Mouse (Mus musculus) neural tube, embryonic 15.5 days (tissue): Measurements from ENCODE around the gene Ppp1r3e. TPM values are rescaled to one million over a fixed set of nuclear protein-coding genes. Genes with fewer than 3 reads are reported as not detected.
A peak's percentile ranks its signal among the peaks of the same experiment; 100 is the strongest.

ENCODE experiments used
- ATAC-seq: fragments of 200-750 bp; cut with Nextera tagmentation; 2 replicates; pipeline ENCODE4 v1.8.0; 2017; ENCODE audit warnings: mild to moderate bottlenecking, moderate TSS enrichment, moderate library complexity; ENCODE audit not compliant: low FRiP score
- H3K27ac ChIP-seq: fragments of 300-500 bp; sonication (generic); replicated peaks from 2 replicates; pipeline ENCODE4 v1.5.1; 2015; ENCODE audit warnings: mild to moderate bottlenecking, inconsistent platforms
- H3K27me3 ChIP-seq: fragments of 300-500 bp; sonication (generic); replicated peaks from 2 replicates; pipeline ENCODE4 v1.6.1; 2015; ENCODE audit warnings: inconsistent platforms
- H3K36me3 ChIP-seq: fragments of 300-500 bp; sonication (generic); 2 replicates; pipeline ENCODE4 v1.6.1; 2015; ENCODE audit warnings: inconsistent platforms
- H3K4me1 ChIP-seq: fragments of 300-500 bp; sonication (generic); 2 replicates; pipeline ENCODE4 v1.6.1; 2015; ENCODE audit warnings: inconsistent platforms
- H3K4me2 ChIP-seq: fragments of 300-500 bp; sonication (generic); 2 replicates; pipeline ENCODE4 v1.6.1; 2015; ENCODE audit warnings: inconsistent platforms, mild to moderate bottlenecking, moderate library complexity
- H3K4me3 ChIP-seq: fragments of 300-500 bp; sonication (generic); replicated peaks from 2 replicates; pipeline ENCODE4 v1.5.1; 2015; ENCODE audit warnings: mild to moderate bottlenecking, inconsistent platforms
- H3K9ac ChIP-seq: fragments of 300-500 bp; sonication (generic); replicated peaks from 2 replicates; pipeline ENCODE4 v1.6.1; 2015; ENCODE audit warnings: mild to moderate bottlenecking, inconsistent platforms
- H3K9me3 ChIP-seq: fragments of 300-500 bp; sonication (generic); replicated peaks from 2 replicates; pipeline ENCODE4 v1.6.1; 2016; ENCODE audit warnings: inconsistent platforms
- whole genome bisulfite sequencing: fragments of 180-500 bp; shearing (Covaris S2); methylation state at CpG from one replicate; pipeline ENCODE4 v1.1.7; 2015; ENCODE audit warnings: mixed read lengths; 5-methylcytosine and 5-hydroxymethylcytosine counted together
- polyA plus RNA-seq: library from polyadenylated mRNA; unstranded; fragments of >200 nt; fragmentation: Nextera tagmentation; extraction: Ambion mirVana; gene quantifications from 2 replicates; pipeline ENCODE4 v1.2.1, GENCODE M21; 2015

Gene Ppp1r3e
- polyA plus RNA-seq, 1 experiment from 2014 or later, result 4.0 TPM

DNA sequence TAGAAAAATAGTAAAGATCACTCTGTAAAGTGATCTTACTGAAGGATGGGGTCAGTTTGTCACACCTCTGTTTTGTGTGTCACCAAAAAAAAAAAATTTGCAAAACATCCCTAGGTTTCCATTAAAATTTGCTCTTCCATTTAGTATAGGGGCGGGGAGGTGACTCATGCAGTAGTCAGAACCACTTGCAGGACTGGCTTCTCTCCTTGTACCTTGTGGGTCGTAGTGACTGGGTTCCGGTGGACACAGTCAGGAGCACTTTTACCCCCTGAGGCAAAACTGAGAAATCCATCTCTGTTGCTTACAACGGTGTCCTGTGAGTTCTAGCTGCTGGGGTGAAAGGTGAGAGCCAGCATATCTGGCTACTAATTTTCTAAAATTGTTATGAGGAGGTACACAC is 26.3 kb upstream of the Ppp1r3e start:
- H3K9me3 ChIP-seq, result no peaks in the 10 kb centered on the region
- no peaks in the 10 kb centered on the region for H3K27me3 ChIP-seq
- H3K36me3 ChIP-seq, result peaks cover 35% of the 10 kb centered on the region
- H3K27ac ChIP-seq, result no peak overlapping the region
- H3K4me2 ChIP-seq, result no peak overlapping the region
- no peak overlapping the region for H3K4me3 ChIP-seq
- WGBS, result 93% methylated on average over 4 of the region's 4 CpGs
- H3K4me1 ChIP-seq, result peaks cover 17% of the 10 kb centered on the region
- H3K9ac ChIP-seq, result no peak overlapping the region
- no peak for ATAC-seq

DNA sequence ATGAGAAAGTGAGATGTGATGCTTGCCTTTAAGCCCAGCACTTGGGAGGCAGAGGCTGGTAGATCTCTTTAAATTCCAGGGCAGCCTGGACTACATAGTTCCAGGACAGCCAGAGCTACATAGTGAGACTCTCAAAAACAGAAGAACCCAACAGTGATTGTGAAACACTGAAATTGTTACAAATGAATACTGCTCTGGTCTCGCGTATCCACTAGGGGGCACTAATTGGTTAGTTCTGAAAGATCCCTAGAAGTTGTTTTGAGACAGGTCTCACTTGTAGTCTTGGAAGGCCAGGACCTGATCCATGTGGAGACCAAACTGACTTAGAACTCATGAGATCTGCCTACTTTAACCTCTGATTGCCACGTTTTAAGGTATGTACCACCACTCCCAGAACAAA is 23.0 kb upstream of the Ppp1r3e start:
- no peak overlapping the region for H3K9ac ChIP-seq

DNA sequence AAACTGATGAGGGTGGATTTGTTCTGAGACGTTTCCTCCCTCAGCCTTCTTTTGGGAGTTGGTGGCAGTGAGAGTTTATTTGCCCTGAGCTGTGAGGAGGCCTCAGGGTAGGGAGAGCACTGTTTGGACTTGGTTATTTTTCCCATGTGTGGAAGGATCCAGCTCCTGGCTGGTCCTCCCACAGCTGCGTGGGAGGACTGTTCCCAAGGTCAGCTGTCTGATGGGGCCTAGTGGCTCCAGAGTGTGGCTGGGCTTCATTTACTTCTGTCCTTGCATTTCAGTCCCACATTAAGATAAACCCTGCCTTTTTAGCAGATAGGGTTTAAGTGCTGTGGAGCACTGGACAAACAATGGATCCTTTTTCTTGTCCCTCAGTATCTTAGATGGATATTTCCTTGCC is 20.1 kb upstream of the Ppp1r3e start:
- H3K4me2 ChIP-seq, result no peak overlapping the region
- H3K9me3 ChIP-seq, result no peaks in the 10 kb centered on the region
- H3K36me3 ChIP-seq, result peaks cover 31% of the 10 kb centered on the region
- H3K4me3 ChIP-seq, result no peak overlapping the region
- H3K9ac ChIP-seq, result 0 out of 2 replicates have a peak overlapping the region, but pooled peaks have one; percentile 6
- no peak overlapping the region for H3K27ac ChIP-seq
- ATAC-seq, result no peak
- peaks cover 28% of the 10 kb centered on the region for H3K4me1 ChIP-seq
- WGBS, result 74% methylated on average over 2 of the region's 2 CpGs
- H3K27me3 ChIP-seq, result no peaks in the 10 kb centered on the region

More for the DNA sequence above, 23.0 kb upstream of the Ppp1r3e start:
- peaks cover 18% of the 10 kb centered on the region for H3K4me1 ChIP-seq
- no peaks in the 10 kb centered on the region for H3K9me3 ChIP-seq
- H3K4me3 ChIP-seq, result no peak overlapping the region
- ATAC-seq, result peak; percentile 33; the same call in 1 of the 2 replicates
- peaks cover 36% of the 10 kb centered on the region for H3K36me3 ChIP-seq
- WGBS, result under 1% methylated on average over 3 of the region's 3 CpGs
- H3K27ac ChIP-seq, result peak overlapping the region; percentile 46; the same call in 1 of the 2 replicates
- H3K27me3 ChIP-seq, result no peaks in the 10 kb centered on the region
- H3K4me2 ChIP-seq, result no peak overlapping the region

DNA sequence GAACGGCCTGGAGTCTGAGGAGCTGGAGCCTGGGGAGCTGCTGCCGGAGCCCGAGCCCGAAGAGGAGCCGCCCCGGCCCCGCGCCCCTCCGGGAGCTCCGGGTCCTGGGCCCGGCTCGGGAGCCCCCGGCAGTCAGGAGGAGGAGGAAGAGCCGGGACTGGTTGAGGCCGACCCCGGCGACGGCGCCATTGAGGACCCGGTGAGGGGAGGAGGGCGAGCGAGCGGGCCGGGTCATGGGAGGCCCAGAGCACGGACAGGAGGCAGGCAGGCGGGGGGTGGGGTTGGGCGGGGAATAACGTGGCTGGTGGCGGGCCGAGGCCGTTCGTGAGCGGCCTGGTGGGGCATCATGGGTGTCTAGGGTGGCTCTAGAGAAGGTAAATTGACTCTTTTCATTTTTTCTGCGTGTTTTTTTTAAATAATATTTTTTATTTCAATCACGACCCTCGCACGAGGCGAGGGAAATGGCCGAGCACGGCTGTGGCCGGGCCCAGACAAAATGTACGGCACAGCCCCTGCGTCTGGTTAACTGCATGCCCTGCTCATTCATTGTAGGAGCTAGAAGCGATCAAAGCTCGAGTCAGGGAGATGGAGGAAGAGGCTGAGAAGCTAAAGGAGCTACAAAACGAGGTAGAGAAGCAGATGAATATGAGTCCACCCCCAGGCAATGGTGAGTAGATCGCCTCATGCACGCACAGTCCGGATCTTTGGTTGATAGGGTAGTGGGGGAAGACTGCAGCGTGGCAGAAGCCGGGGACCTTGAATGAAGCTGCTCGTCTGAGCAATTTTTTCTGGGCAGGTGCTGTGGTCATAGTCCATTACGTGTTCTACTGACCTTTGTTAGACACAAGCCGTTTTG is 17.2 kb upstream of the Ppp1r3e start:
- peak; percentile 63 for ATAC-seq

DNA sequence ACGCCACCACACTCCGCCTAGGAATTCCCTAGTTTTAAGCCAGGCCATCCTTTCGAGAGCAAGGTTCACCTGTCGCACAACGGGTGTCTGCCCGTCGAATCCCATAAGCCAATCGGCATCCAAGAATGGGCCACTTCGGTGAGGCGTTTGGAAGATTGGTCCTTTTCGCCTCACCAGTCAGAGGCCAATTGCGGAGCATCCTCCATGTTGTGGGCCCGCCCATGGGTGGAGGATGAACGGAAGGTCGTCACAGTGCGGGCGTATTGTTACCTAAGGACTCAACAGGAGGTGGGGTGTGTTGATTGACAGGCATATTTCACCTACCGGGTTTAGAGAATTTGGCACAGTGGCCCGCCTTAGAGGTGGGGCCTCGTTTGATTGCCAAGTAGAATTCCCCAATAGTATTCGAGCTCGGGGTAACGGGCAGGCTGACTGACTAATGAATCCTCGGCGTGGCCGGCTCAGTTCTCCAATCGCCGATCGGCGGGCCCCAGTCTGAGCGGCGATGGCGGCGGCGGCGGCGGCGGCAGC is 16.4 kb upstream of the Ppp1r3e start:
- Histone ChIP-seq H3K4me1 (peaks cover 24% of the 10 kb centered on the region), H3K27ac (peak overlapping the region; percentile 97), H3K4me2 (peak overlapping the region; percentile 56), H3K27me3 (no peaks in the 10 kb centered on the region), H3K36me3 (peaks cover 28% of the 10 kb centered on the region), H3K4me3 (peak overlapping the region; percentile 87), H3K9me3 (no peaks in the 10 kb centered on the region), H3K9ac (peak overlapping the region; percentile 99)
- under 1% methylated on average over 38 of the region's 38 CpGs for WGBS
- ATAC-seq, result peak; percentile 97

More for the DNA sequence above, 17.2 kb upstream of the Ppp1r3e start:
- WGBS, result under 1% methylated on average over 51 of the region's 54 CpGs
- Histone ChIP-seq H3K9me3 (no peaks in the 10 kb centered on the region), H3K9ac (peak overlapping the region; percentile 99), H3K36me3 (peaks cover 31% of the 10 kb centered on the region), H3K4me3 (peak overlapping the region; percentile 87), H3K4me2 (peak overlapping the region; percentile 68), H3K27me3 (no peaks in the 10 kb centered on the region), H3K27ac (peak overlapping the region; percentile 97), H3K4me1 (peaks cover 24% of the 10 kb centered on the region)

DNA sequence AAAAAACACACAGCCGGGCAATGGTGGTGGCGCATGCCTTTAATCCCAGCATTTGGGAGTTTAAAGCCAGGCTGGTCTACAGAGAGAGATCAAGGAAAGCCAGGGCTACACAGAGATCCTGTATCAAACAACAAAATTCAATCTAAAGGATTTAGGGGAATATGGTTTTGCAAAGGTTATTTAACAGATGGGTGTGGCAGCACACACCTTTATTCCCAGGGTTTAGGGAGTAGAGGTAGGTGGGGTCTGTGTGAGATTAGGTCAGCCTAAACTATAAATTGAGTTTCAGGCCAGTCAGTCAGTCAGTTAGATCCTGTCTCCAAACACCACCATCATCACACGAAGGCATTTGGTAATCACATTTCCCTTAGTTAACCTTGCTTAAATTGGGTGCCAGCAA is 14.8 kb upstream of the Ppp1r3e start, which contains the start of gene Pabpn1:
Gene Pabpn1 (plus strand): TSS at position 301 of the 400 bp plus-strand sequence.
- peak within 1 kb of the TSS; percentile 56 for H3K4me2 ChIP-seq
- H3K36me3 ChIP-seq, result peaks cover 14% of the 10 kb centered on the region
- peak within 1 kb of the TSS; percentile 51 for H3K9ac ChIP-seq
- WGBS, result 94% methylated on average over 3 of the region's 3 CpGs
- peaks cover 22% of the 10 kb centered on the region for H3K4me1 ChIP-seq
- H3K9me3 ChIP-seq, result no peaks in the 10 kb centered on the region
- peak within 1 kb of the TSS; percentile 87 for H3K4me3 ChIP-seq
- H3K27me3 ChIP-seq, result no peaks in the 10 kb centered on the region
- ATAC-seq, result no peak
- H3K27ac ChIP-seq, result peak within 1 kb of the TSS; percentile 91

DNA sequence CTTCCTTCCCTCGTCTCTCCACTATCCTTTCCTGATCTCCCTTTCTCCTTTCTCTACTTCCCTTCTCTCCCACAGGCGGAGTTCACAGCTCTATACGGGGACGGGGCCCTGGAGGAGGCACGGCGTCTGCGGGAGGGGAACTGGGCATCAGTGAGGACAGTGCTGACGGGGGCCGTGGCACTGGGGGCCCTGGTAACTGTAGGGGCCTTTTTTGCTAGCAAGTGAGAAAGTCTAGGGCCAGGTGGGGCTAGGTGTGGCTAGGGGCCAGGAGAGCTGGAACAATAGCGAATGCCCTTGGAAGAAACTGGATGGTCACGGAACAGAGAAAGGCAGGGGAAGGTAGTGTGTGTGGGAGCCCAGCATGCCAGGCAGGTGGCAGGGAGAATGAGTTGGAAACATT is 8.0 kb upstream of the Ppp1r3e start:
- Histone ChIP-seq H3K36me3 (peaks cover 12% of the 10 kb centered on the region; the same call in 1 of the 2 replicates), H3K27ac (no peak overlapping the region), H3K9me3 (no peaks in the 10 kb centered on the region), H3K27me3 (no peaks in the 10 kb centered on the region), H3K4me1 (peaks cover 31% of the 10 kb centered on the region), H3K4me3 (0 out of 2 replicates have a peak overlapping the region, but pooled peaks have one; percentile 1), H3K4me2 (peak overlapping the region; percentile 68), H3K9ac (no peak overlapping the region)
- ATAC-seq, result no peak
- WGBS, result 92% methylated on average over 11 of the region's 11 CpGs

DNA sequence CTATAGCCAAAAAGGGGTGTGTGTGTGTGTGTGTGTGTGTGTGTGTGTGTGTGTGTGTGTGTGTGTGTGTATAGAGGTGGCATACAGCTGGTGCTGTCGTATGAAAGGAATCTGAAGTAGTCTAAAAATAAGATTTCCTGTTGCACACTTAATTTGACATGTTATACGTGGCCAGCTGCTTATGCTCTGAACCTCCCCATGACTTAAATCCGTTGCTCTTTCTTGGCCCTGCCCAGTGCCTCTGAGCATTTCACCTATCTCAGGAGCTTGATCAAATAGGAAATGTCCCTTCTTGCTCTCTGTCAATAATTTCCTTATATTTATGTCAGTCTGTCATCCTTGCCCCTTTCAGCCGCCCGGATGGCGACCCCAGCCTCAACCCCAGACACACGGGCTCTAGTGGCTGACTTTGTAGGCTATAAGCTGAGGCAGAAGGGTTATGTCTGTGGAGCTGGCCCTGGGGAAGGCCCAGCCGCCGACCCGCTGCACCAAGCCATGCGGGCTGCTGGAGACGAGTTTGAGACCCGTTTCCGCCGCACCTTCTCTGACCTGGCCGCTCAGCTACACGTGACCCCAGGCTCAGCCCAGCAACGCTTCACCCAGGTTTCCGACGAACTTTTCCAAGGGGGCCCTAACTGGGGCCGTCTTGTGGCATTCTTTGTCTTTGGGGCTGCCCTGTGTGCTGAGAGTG is 6.8 kb upstream of the Ppp1r3e start:
- peak overlapping the region; percentile 93 for H3K27ac ChIP-seq
- peak overlapping the region; percentile 85 for H3K9ac ChIP-seq
- peak overlapping the region; percentile 73 for H3K4me3 ChIP-seq
- H3K4me2 ChIP-seq, result peak overlapping the region; percentile 68
- H3K9me3 ChIP-seq, result no peaks in the 10 kb centered on the region
- peaks cover 12% of the 10 kb centered on the region; the same call in 1 of the 2 replicates for H3K36me3 ChIP-seq
- no peaks in the 10 kb centered on the region for H3K27me3 ChIP-seq
- H3K4me1 ChIP-seq, result peaks cover 31% of the 10 kb centered on the region
- no peak for ATAC-seq
- 35% methylated on average over 21 of the region's 21 CpGs for WGBS

DNA sequence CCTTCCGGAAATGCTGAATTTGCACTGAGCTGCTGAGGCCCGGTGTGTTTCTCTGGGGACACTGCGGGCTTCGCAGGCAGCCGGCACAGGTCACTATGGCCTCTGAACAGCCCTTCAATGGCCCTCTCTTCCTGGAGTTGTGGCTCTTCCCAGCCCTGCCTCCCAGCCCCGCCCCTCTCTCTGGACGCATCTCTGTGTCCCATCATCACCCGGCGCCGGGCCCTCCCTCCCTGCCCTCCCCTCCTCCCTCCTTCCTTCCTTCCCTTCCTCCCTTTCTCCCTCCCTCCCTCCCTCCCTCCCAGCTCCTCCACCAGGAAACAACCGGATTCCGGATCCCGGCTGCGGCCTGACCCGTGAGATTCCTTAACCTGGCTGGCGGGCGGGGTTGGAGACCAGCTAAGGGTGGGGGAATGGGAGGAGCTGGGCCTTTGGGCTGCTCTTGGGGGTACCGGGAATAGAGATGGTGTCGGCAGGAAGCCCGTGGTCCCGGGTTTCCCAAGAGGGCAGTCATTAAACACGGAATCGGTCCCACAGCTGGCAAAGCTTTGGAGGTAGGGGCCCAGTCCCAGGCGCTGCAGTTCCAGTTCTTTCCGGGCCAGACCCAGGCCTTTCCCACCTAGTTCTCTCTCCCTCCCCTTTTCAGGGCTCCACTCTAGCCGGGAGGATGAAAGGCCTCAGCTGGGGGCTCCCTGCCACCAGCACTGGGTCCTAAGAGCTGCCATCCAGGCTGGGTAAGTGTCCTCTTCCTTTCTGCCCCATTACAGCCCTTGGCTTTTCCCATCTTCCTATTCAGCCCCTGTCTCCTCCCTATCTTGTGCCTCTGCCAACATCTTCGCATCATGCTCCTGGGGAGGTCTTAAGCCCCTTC is 6.0 kb upstream of the Ppp1r3e start, which contains the start of the genes Bcl2l2 and Gm20521:
Gene Bcl2l2 (plus strand): TSS at position 224 of the 868 bp plus-strand sequence.
Gene Gm20521 (plus strand): TSS at position 288 of the 868 bp plus-strand sequence.
- H3K4me3 ChIP-seq, result peak within 1 kb of the TSS; percentile 73
- peaks cover 12% of the 10 kb centered on the region; the same call in 1 of the 2 replicates for H3K36me3 ChIP-seq
- H3K4me1 ChIP-seq, result peaks cover 31% of the 10 kb centered on the region
- H3K4me2 ChIP-seq, result peak within 1 kb of the TSS; percentile 68
- WGBS, result 1% methylated on average over 27 of the region's 27 CpGs
- peak within 1 kb of the TSS; percentile 93 for H3K27ac ChIP-seq
- no peaks in the 10 kb centered on the region; the same call in 1 of the 2 replicates for H3K27me3 ChIP-seq
- H3K9ac ChIP-seq, result peak within 1 kb of the TSS; percentile 85
- ATAC-seq, result peak; percentile 90
- no peaks in the 10 kb centered on the region for H3K9me3 ChIP-seq

DNA sequence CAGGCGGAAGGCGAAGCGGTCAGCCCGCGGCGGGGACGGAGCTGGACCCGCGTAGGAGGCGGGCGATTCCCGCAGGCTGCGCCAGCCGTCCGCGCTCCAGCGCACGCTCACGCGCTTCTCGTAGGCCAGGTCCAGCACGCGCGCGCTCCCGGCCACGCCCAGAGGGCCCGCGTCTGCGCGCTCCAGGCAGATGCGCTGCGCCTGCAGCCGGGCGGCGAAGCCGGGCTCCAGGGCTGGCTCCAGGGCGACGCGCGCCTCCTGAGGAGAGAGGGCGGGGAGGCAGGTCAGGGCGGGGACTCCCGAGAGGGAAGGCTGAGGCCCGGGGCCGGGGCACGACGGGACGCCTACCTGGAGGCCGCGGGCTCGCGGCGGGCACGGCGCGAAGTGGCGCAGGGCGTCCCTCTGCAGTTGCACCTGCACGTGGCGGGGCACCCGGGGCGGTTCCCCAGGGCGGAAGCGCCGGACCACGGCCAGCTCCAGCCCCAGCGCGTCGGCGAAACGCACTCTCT is 757 bp downstream of the Ppp1r3e start:
- WGBS, result under 1% methylated on average over 61 of the region's 72 CpGs
- Histone ChIP-seq H3K27me3 (no peaks in the 10 kb centered on the region; the same call in 1 of the 2 replicates), H3K27ac (peak overlapping the region; percentile 95), H3K9me3 (no peaks in the 10 kb centered on the region), H3K9ac (peak overlapping the region; percentile 84), H3K4me1 (peaks cover 16% of the 10 kb centered on the region), H3K4me2 (peak overlapping the region; percentile 96), H3K36me3 (no peaks in the 10 kb centered on the region), H3K4me3 (peak overlapping the region; percentile 71)
- ATAC-seq, result peak; percentile 92
